Mouse (Mus musculus) inflammation-experienced regulatory T-cells, adult 6 months (primary cell): ENCODE results near the gene Dennd1a. TPM values are rescaled to one million over a fixed set of nuclear protein-coding genes. Genes with fewer than 3 reads are reported as not detected.

Experiments used
- ATAC-seq: one replicate; pipeline ENCODE4 v1.8.0; 2017
- polyA plus RNA-seq, 3 experiments: library from polyadenylated mRNA; unstranded; fragments of 100-300 nt; shearing (Covaris generic); gene quantifications; one replicate each; pipeline ENCODE4 v1.2.1; 2017

Gene Dennd1a
- polyA plus RNA-seq, 3 experiments from 2014 or later, result 9.3 to 16.0 (median 14.6) TPM

DNA sequence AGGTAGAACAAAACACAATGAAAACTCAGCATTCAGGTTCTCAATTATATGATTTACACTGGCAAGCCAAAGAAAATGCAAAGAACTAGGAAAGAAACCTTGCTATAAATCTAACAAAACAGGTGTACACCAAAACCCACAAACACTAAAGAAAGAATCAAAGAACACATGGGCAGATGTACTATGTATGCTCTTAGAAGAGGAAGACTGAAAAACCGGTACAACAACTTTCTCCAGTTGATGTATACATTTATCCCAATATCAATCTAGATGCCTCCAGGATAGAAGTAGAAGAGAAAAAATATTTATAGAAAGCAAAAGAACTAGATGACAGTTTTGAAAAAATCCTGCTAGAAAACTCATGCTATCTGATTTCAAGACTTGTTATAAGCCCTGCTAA lies 184.5 kb downstream of the Dennd1a start:
- no peak for ATAC-seq

DNA sequence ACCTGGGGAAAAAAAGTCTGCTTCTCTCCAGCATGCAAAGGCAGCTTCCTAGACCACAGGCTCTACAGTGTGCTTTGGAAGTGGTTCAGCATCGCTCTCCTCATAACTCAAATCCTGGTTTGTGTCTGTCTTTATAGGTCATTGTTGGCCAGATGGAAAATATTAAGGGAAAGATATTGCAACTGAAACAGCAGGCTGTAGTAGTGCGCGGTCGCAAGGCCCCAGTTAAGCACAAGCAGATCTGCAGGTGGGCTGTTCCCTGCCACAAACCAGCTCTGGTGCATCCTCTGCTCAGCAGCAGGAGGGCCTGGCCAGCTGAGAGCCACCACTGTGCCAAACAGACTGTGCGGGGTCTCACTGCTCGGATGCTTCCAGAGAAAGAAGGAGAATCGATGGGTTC lies 186.9 kb downstream of the Dennd1a start:
- no peak for ATAC-seq

DNA sequence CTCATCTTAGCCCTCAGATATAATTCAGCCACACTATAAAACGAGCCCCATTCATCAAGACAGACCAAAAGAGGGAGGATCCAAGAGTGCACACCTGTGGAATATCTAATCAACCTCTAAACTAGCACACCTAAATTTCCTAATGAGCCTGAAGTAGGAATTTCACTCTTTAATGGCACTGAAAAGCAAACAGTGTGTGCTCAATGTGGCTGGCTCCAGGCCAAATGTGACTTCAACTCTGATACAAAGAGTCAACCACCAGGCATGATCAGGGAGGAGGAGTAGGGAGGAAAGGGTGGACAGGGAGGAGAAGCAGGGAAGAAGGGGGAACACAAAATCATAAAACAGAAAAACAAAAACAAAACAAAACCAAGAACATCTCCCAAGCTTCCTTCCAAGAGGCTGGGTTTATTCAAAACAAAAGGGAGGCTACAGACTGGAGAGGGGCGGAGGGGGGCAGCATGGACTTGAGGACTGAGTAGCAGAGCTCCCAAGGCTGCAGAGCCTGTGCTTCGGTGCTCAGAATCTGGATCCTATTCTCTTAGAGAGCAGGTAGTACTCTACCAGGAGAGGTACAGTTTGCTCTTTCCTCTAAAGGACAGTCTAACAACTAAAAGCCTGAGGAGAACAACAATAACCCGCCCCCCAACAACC lies 187.9 kb downstream of the Dennd1a start:
- no peak for ATAC-seq

DNA sequence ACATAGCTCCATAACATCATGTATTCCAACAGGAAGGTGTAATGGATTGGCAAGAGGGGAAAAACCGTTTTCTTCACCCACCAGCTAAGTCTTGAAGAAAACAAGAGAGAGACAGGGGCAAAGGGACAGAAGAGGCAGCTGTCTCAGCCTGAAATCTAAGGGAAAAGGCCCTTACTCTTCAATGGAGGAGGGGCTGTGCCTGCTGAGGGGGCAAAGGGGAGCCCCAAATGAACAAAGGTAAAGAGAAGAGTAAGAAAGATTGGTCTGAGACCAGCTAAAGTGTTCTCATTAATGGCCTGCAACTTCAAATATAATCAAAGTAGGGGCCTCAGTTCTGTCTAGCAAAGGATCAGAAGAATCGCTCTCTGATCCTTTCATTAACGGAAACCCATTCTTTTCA lies 189.7 kb downstream of the Dennd1a start:
- no peak for ATAC-seq

DNA sequence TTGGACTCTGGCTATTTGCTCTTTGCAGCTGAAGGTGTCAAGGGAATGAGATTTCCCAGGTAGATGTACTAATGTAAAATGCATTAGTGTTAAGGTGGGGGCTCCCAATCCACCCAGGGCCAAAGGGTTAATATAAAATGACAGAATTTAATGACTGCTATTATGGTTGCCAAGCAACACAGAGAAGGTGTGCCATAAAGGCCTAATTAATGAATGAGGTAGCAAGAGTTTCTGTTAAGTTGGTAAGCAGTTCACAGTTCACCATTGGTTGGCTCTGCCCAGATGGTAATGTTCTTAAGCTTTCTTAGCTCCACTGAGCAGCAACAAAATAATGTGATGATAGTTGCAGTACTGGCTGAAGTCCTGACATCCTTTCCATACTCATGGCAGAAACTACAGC lies 190.9 kb downstream of the Dennd1a start:
- ATAC-seq, result no peak

DNA sequence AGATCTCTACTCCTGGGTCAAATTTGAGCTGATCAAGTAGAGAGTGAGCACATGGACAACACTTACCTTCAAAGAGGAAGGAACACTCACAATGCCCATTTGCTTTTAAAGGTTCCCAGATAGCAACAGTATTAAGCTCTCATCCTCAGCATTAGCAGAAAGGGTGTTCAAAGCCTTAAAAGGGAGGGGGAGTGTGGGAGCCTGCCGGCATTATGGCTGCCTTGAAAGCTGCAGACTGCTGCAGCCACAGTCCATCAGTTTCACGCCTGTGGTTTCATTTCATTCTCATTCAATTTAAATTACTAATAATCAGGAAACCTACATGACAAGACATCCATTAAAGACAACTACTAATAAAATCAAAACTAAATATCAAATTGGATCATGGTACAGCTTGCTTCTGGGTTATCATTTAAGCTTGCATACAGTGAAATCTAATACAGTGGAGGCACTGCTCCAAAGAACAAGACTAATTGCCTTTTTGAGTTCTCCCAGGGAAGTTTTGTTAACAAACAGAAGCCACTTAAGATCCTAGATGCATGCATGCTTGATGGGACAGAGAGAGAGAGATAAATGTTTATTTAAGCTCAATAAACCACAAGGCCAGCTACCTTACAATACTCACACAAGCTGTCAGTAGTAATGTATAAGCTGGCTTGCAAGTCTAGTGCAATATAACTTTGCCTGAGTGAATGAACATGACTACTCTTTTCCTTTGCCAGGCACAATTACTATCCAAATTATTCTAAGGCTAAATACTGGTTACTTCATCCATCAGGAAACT lies 192.6 kb downstream of the Dennd1a start:
- ATAC-seq, result no peak

DNA sequence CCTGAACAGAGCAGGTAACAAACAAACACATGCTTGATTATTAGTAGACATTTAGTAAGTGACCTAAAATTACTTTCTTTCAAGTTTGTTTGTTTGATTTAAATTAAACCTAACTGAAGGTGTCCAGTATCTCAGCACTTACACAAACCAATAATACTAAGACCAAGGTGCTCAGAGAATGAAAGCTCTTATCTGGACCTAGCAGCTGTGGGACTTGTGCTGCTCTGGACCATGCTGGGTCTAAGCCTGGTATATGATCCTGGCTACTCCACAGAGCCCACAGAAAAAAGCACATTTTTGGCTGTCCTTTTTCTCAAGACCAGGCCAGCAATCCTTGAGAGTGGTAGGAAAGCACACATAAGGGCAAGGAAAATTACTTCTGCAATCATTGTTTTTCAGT lies 193.2 kb downstream of the Dennd1a start:
- no peak for ATAC-seq

DNA sequence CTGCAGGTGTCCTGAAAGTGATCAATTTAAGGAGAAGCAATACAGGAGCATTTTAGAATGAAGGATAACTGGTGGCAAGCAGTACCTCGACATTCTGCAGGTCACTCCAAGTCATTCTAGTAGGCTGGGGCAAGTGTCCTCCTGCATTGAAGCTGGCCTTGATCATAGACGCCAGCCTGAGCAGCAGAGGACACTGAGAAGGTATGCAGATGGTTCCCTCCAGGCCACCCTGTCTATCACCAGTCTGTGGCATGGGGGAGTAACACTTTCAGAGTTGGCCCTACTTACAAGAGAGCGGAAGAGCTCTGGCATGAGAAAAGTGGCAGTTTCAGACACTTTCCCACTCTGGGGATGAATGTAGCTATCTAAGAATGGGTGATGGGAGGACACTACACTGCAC lies 193.9 kb downstream of the Dennd1a start:
- ATAC-seq, result no peak

DNA sequence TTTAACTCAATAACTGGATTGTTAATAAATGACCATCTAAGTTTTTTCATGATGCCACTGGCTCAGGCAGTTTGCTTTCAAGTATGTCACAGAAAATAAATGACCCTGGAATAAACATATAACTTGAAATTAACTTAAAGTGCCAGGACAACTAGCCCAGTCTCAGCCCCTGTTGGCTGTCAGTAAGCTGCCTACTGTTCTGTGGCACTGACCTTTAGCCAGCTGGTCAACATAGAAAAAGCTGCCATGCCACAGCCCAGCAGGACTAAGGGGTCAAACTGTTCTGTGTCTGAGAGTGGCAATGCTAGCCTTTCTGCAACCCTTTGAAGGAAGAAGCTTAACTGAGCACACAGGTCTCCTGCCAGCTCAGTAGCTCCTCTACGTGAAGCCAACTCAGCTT lies 198.8 kb downstream of the Dennd1a start:
- no peak for ATAC-seq

DNA sequence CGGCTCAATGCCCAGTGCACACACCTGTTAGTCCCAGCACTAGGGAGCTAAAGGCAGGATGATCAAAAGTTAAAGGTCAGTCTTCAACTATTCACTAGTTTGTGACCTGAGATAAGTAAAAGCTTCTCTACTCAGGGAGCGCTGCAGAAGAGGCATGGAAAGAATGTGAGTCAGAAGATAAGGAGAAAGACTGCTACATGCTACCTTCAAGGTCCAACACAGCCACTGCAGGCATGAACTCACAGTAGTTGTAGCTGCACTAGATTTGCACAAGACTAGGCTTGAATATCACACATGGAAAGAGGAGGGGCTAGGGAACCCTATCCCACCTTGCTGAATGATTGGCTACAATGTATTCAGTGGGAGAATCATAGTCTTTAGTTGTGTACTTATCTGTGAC lies 202.1 kb downstream of the Dennd1a start:
- ATAC-seq, result no peak

DNA sequence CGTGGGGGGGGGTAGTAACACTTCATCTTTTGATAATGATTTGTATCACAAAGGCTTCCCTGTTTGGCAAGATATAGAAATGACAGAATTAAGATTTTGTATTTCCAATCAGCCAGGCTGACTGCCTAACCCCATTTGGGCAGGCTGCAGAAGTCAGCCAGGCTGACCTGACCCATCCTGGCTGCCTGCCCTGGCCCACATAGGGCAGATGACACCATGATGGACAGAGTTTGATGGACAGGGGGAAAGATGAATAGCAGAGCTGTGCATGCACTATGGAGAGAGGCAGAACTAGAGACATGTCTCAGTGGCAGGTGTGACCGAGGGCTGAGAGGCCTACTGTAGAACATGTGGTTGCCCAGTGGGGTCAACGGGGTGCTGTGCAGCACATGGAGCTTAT lies 203.9 kb downstream of the Dennd1a start:
- no peak for ATAC-seq

DNA sequence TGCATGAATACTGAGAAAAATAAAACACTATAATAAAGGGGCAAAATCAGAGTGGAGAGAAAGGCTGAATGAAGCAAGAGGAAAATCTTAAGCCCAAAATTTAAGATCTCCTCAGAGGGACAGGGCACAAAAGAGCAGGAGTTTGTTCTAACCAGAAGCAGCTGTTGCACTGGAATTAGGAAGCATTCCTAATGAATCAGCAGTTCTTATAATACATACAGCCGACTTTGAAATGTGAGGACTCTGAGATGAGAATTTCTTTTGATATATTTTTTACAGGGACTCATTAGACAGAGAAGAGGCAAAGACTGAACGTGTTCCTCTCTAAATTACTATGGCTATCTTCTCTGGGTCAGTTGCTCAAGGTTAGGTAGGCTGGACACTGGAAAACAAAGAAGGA lies 212.7 kb downstream of the Dennd1a start:
- ATAC-seq, result no peak

DNA sequence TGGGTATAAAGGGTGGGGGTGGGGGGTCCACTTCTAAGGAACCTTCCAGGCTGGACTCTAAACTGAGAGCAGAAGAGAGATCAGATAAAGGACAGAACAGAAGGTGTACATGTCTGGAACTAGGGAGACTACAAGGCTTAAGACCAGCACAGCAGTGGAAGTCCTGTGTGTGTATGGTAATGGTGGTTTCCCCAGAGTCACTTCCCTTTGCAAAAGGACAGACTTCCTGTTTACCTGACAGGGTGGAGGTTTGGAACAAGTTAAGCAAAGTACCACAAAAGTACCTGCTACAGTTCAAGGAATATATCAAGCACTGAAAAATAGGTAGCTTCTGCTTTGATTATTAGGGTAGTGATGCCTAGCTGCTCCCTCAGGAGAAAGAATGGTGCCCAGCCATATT lies 215.1 kb downstream of the Dennd1a start:
- peak; percentile 86 for ATAC-seq

DNA sequence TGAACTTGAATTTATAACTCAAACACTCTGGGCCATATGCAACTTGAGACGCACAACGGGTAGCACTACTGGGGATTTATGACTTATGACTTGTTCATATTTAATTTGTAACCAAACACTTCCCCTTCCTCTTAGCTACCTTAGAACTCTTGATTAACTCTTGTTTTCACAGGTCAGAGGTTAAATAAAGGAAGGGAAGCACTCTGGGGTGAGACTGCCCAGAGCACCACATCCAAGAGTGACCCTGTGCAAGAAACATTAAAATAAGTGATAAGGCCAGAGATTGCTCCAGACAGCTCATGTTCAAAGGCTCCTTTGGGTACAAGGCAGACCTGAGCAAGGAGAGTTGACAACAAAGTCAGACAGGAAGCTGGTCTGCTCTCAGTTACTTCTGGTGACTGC lies 219.0 kb downstream of the Dennd1a start:
- ATAC-seq, result peak; percentile 48

DNA sequence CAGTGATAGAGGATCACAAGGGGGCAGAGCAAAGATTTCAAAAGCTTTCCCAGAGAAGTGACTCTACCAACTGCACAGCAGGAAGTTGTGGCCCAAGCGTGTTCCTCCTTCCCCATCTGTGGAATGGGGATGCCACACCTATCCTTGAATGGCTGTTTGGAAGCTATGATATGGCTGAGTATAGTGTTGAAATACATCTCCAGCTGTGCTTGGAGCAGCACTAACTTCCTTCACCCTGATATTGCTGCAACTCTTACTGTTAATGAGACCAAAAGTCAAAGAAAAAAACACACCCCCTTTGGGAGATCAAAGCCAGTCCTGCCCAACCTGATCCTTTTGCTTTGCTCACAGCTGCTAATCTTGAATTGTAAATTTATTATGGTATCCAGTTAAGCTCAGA lies 221.3 kb downstream of the Dennd1a start:
- no peak for ATAC-seq

DNA sequence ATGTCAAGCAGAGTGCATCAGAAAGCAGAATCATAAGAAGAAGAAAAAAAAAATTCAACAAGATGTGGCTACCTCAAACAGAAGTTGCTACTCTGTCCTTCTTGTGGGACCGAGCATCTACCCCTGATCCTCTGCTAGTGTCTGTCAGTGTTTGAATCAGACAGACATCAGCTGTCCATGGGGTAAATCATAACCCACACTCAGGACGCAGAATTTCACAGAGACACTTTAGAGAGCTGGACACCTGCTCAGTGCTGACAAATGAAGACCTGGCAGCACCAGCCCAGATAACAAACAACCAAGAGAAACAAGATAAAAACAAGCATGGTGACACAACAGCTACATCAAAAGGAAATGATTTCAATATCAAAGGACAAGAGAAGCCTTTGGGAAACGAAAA lies 222.9 kb downstream of the Dennd1a start:
- ATAC-seq, result no peak

DNA sequence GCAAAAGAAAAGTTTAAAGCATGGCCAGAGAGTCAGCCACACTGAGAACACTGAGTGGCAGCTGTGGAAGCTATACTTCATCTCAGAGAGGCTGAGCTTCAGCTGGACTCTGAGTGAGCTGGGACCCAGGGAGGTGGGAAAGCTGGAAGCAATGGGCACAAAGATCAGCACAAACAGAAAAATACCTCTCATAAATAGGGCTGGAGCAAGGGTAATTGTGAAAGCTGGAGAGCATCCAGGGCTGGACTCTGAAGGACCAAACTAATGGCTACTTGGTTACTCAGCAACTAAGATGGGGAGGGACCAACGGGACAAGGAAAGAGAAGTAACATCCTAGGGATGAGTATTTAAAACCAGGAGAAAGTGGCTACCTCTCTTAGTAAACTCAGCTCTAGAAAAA lies 225.0 kb downstream of the Dennd1a start:
- no peak for ATAC-seq

DNA sequence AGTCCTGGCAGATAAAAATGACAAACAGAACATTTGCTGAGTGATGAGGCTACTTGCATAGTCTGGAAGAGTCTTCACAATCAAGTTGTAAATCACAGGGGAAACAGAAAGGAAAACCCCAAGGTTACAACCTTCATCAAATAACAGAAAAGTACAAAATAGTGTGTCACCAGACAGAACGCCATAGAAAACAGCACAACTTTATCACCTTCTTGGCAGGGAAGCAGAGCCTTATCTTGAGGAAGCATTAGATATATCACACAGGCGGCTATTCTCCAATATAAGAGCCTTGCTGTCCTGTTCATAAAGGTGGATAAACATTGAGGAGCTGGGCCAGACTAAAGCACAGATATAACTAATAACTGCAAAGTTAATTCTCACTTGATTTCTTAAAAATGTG lies 225.7 kb downstream of the Dennd1a start:
- no peak for ATAC-seq

DNA sequence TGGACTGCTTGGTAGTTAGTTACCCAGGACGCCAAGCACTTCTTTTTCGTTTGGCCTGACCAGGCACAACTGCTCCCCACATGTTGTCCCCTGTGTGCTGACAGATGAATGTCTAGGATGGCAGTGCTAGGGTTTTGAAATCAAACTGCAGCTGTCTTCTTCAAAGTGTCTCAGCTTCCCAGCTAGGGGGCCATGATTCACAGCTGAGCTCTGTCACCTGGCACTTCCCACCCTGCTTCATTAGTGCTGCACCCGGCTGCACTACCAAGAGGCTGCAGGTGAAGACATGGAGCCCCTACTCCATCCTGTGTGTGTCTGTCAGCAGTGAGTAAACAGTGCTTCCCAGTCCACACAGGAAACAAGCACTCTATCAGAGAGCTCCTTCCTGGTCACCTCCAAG lies 234.8 kb downstream of the Dennd1a start:
- no peak for ATAC-seq

DNA sequence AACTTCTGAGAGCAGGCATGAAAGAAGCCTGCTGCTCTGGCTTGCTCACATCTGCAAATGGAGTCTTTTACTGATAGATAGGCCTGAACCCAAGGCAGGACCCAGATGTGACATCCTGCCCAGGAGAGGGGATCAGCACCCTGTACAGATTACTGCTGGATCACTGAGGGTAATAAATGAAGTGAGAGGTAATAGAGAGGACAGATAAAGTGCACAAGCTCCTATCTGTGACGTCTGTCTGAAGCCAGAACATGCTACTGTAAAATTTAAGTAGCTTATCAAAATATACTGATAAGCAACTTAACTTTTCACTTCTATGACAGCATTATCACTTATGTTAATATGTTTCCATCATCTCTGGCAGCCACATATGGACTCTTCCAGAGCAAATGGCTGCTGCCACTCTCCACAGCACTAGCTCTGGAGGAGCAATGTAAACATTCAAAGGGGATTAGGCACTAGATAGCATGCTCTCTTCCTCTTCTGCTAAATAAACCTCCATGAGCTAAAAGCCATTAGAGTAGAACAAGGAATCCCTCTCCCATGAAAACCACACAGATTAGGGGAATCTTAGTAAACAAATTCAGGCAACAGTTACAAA lies 235.6 kb downstream of the Dennd1a start:
- no peak for ATAC-seq

DNA sequence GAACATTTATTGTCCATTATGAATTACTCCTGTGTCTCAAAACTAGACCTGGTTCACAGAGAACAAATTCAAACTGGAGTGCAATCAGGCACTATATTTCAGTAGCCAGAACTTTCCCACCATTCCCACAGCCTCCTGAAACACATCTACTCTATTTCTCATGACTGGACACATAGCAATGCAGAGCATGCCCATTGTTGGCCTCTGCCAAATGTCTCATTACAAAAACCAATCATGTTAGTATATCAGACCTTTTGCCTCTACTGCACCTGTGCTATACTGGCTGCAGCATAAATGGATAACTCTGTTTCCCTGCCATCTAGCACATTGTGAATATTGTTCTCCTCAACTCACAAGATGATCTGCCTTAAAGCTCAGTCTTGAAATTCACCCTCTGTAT lies 238.2 kb downstream of the Dennd1a start:
- ATAC-seq, result no peak

DNA sequence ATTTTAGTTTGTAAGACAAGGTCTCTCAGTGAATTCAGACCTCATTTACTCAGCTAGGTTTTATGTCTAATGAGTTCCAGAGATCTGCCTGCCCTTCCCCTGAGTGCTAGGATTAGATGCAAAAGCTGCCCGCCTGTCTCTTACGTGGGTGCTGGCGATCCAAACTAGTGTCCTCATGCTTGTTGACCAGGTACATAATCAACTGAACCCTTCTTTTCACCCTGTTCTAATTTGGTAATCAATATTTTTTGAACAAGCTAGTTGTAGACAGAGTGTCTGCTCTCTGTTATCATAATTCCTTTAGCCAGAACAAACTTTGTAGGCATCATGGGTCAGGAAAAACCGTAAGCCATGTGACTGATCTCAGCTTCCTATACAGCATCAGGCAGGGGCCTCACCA lies 241.9 kb downstream of the Dennd1a start:
- ATAC-seq, result no peak

DNA sequence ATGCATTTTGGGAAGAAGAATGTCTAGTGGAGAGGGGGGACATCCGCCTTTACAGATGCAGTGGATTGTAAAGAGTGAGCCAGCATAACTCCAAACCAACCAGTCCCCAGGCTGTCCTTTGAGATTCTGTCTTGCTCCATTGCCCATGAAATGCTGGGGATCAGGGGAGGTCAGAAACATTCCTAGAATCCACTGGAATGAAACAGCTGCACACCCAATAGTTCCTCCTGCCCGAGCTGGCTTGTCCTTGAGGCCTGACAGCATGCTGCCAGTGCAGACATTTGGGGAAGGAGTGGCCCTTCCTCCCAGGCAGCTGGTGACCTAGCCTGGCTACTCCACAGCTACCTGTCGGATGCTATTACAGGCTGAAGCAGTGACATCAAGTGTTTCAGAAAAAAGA lies 246.3 kb downstream of the Dennd1a start:
- no peak for ATAC-seq

DNA sequence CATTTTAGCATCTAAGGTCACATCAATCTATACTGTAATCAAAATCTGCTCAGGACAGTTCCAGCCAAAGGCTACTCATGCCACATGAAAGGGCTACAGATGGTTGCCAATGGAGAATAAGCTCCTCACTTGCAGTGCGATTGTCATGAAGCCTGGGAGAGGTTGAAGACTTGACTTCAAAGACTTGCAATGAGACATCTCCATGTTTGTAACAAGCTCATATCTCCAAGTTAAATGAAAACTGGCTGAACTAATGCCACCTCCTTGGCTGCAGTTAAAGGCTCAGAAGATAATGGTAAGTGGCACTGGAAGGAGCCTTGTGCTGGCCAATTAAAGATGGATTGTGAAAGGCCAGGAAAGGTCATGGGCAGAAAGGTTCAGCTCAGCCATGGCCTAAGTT lies 247.6 kb downstream of the Dennd1a start:
- no peak for ATAC-seq
